Mouse (Mus musculus) erythroblast, adult 5-6 weeks (primary cell): ENCODE results near the gene Abca7. TPM values are rescaled to one million over a fixed set of nuclear protein-coding genes. Genes with fewer than 3 reads are reported as not detected.

ENCODE experiments used
- ATAC-seq: replicated peaks from 2 replicates; pipeline ENCODE4 v1.8.0; 2016; ENCODE audit warnings: moderate number of reproducible peaks, mild to moderate bottlenecking, moderate TSS enrichment, inconsistent platforms; ENCODE audit not compliant: poor library complexity, low FRiP score, severe bottlenecking
- total RNA-seq, 2 experiments: library from RNA; stranded (forward) in 1 of 2; stranded (reverse) in 1 of 2; fragments of 150-400 nt in 1 of 2; fragments of 200-764, 138-1000 nt in 1 of 2; gene quantifications; 2 replicates each; pipeline versions ENCODE4 v1.2.3 to v1.2.4; 2015 to 2017; ENCODE audit warnings: low replicate concordance in 2 of 2

Gene Abca7
- total RNA-seq, 2 experiments from 2014 or later: 14.4 to 19.4 TPM

GRCm38 (mm10) chr10:80018739-80019297, 22.5 kb downstream of the Abca7 start:
- ATAC-seq: peak; percentile 27

GRCm38 (mm10) chr10:80019471-80020131, 23.3 kb downstream of the Abca7 start:
- no peak for ATAC-seq

DNA sequence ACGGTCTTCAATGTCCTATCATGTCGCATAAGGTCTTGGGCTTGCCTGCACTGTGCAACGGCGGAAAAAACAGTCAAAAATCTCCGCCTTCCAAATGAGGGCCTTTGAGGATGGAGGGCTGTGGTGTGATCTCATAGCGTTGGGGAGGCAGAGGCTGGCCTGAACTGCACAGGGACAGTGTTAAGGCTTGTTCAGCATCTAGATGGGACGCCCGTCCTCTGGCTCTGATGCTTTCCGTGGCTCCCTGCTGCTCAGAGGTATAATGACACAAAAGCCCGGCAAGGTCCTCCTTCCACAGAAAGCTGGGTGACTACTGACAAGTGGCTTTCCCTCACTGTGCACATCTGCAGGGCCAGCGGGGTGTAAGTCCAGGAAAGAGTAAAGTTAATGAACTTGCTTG, 23.9 kb downstream of the Abca7 start:
- ATAC-seq: no peak

DNA sequence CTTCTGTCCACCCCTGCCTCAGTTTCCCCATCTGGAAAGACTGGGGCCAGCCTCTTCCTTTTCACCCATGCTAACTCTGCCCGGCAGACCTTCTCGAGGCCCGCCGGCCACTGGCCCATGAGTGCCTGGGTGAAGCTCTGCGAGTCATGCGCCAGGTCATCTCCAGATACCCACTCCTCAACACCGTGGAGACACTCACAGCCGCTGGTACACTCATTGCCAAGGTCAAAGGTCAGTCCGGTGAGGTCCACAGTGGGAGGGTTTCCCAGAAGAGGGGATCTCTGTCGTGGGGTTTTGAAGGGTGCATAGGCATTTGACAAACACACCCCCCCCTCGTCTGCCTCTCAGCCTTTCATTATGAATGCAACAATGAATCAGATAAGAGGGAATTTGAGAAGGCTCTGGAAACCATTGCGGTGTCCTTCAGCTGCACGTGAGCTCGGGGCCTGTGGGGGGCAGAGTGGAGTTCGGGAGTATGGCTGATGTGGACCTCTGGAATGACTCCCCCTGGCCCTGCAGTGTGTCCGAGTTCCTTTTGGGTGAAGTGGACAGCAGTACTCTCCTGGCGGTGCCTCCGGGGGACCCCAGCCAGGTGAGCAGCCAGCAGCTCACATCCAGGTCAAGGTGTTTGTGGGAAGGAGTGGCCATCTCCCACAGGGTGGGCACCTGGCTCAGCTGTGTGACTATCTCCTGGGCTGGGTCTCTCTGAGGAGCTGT, 24.5 kb downstream of the Abca7 start:
- no peak for ATAC-seq

DNA sequence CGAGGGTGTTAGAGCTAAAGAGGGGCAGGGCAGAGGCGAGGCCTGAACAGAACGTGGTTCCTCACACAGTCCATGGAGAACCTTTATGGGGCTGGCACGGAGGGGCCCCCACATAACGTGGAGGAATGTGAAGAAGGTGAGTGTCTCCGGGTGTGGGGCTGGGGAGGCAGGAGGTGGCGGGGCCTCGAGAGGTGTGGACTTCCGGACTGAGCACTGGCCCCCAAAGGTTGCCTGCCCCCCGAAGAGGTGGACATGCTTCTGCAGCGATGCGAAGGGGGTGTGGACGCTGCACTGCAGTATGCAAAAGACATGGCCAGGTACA, 25.0 kb downstream of the Abca7 start:
- no peak for ATAC-seq

DNA sequence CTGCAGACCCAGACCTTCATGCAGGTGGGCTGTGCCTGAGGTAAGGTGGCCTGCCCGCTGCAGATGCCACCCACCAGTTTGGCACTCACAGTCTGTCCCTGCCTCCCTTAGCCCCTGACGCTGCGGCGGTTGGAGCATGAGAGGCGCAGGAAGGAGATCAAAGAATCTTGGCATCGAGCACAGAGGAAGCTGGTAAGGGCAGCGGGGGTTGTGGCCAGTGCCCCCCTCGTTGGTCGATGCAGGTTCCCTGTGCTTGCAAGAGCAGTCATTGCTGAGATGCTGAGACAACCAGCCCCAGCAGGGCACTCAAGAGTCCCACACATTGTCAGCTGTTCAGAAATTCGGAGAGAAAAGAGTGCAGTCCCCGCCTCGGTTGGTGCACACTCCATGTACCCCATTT, 25.9 kb downstream of the Abca7 start:
- no peak for ATAC-seq

DNA sequence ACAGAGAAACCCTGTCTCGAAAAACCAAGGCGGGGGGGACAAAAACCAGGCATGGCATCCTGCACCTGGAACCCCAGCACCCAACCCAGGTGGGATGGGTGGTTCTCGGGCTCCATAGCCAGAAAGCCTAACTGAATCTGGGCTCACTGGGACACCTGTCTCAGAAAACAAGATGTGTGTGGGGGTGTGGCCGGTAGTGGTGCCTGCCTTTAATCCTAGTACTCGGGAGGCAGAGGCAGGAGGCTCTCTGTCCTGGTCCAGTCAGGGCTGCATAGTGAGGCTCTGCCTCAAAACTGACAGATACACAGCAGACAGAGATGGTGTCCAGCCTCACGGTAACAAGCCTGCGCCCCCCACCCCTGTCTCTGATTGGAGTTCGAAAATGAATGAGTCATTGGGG, 26.5 kb downstream of the Abca7 start:
- ATAC-seq: no peak

GRCm38 (mm10) chr10:80023758-80024157, 27.5 kb downstream of the Abca7 start:
- ATAC-seq: no peak

DNA sequence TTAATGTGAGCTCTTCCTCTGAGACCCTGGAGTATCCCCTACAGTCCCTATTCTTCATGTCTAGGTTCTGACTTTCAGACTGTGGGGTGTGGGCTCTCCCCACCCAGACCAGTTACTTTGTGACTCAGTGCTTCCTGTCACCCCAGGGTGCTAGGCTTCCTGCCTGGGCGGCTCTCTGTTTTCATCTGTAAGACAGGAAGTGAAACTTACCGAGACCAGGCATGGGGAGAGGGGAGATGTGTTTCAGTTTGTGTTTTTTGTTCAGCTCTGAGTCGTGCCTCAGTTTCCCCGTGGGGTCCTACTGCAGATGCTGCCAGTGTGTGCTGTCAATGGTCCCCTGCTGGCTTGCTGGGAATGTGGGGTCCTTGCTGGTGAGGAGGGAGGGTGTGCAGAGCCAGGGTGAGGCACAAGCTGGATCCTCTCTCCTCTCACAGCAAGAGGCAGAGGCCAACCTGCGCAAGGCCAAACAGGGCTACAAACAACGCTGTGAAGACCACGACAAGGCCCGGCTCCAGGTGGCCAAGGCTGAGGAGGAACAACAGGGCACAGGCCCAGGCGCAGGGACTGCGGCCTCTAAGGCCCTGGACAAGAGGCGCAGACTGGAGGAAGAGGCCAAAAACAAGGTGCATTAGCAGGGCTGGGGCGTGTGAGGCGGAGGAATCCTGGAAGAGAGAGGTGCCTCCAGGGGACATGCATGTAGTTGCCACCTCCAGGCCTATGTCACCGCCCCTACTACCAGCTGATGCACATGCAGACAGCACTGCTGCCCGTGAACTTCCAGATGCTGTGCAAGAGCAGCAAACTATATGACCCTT, 28.1 kb downstream of the Abca7 start:
- no peak for ATAC-seq

- ATAC-seq: no peak
These were observed 28.7 kb downstream of the Abca7 start for GRCm38 (mm10) chr10:80025044-80025347.

DNA sequence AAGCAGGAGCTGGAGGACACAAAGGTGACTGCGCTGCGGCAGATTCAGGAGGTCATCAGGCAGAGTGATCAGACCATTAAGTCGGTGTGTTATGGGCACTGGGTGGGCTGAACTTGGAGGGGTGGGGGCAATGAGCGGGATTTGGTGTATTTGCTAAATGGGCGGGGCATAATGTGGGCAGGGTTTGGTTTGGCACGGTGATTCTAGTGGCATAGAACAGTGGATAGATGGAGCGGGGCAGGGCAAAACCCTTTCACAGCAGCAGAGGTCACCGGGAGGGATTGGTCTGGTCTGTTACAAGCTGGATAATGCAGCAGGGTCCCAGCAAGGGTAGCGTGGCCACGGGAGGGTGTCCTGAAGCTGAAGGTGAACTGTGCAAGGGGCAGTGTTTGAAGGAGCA, 29.2 kb downstream of the Abca7 start:
- ATAC-seq: no peak

DNA sequence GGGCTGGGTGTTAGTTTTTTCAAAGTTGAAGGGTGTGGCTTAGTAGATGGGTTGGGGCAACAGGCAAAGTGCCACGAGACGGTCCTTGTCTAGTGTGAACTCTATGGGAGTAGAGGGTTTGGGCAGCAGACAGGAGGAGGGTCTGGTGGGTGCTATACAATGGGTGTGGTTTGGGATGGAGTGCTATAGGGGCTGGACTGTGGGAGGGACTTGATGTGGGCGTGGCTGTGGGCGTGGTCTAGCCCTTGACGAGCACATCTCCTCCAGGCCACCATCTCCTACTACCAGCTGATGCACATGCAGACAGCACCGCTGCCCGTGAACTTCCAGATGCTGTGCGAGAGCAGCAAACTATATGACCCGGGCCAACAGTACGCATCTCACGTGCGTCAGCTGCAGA, 29.6 kb downstream of the Abca7 start:
- ATAC-seq: peak; percentile 36; the same call in 1 of the 2 replicates

- peak; percentile 21; the same call in 1 of the 2 replicates for ATAC-seq
These were observed 31.6 kb downstream of the Abca7 start for GRCm38 (mm10) chr10:80027681-80028520.

DNA sequence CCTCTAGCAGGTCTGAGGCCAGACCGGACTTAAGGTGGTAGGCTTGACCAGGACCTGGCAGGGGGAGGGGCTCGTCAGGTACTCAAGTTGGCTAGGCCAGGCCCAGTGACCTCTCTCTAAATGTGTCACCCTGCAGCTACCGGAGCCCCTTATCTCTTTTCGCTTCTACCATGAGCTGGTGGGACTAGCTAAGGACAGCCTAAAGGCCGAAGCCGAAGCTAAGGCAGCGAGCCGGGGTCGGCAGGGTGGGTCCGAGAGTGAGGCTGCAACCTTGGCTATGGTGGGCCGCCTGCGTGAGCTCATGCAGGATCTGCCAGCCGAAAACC, 32.2 kb downstream of the Abca7 start:
- ATAC-seq: no peak

GRCm38 (mm10) chr10:80030191-80030590, 33.9 kb downstream of the Abca7 start:
- ATAC-seq: no peak

GRCm38 (mm10) chr10:80030736-80031135, 34.4 kb downstream of the Abca7 start:
- no peak for ATAC-seq

- no peak for ATAC-seq
These were observed 36.6 kb downstream of the Abca7 start for GRCm38 (mm10) chr10:80032799-80033480.

- ATAC-seq: peak; percentile 23; the same call in 1 of the 2 replicates
These were observed 37.5 kb downstream of the Abca7 start for GRCm38 (mm10) chr10:80033511-80034391.
